10 mouse cellular contexts compared by ENCODE assay signal in the genomic region with DNA sequence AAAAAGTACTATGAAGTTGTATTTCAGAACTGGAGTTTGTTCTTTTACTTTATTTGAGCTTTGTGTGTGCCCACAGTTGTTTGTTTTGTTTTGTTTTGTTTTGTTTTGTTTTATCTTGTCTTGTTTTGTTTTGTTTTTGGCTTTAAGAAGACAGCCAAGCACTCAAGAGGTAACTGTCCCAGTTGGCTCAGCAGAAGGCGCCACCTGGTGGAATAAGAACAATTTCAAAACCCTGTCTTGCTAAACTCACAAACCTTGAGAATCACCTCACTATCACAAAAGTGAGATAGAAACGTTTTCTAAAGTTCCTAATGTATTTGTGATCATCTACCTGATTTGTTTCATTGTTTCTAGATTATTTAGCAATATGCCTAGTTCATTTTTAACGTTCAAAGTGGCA. TPM values are rescaled to one million over a fixed set of nuclear protein-coding genes. Genes with fewer than 3 reads are reported as not detected.
DNase-seq lines count a peak whose midpoint lies in the region; ATAC-seq lines count a peak whose summit lies in the region.
"Had no signal": no experiment of that assay in that cellular context is flagged by ENCODE, and none has a peak within 500 bp of the region (broad histone marks: within the 10 kb centered on the region; RNA-seq: fewer than 3 reads in every experiment).

No protein-coding gene starts in this region.

- H3K27ac ChIP-seq in limb, embryonic 11.5 days (replicated peaks; ENCODE audit: low read depth, low read length), result no peak overlapping the region
- H3K27ac ChIP-seq in limb, embryonic 10.5 days, result no peak overlapping the region
- H3K27ac ChIP-seq: embryonic facial prominence, embryonic 13.5 days had no signal

- H3K4me2 ChIP-seq in limb, embryonic 11.5 days (ENCODE audit: low read depth, severe bottlenecking), result no peak overlapping the region
- H3K4me2 ChIP-seq: embryonic facial prominence, embryonic 13.5 days had no signal

- intact Hi-C loops in left cerebral cortex, postnatal 4 days (cut with DNase I), result loop anchor here (10.0 kb wide), 2 partner anchors 473 to 1333 kb away; no protein-coding TSS in a partner anchor

- no peaks in the 10 kb centered on the region for H3K4me1 ChIP-seq in limb, embryonic 11.5 days (ENCODE audit: control insufficient read depth, insufficient read depth, low read length)
- H3K4me1 ChIP-seq in limb, embryonic 10.5 days, result peaks cover 13% of the 10 kb centered on the region

- no peaks in the 10 kb centered on the region for H3K9me3 ChIP-seq in limb, embryonic 11.5 days (ENCODE audit: control insufficient read depth, low read length)
- H3K9me3 ChIP-seq in limb, embryonic 10.5 days (replicated peaks), result no peaks in the 10 kb centered on the region
- H3K9me3 ChIP-seq: embryonic facial prominence, embryonic 13.5 days had no signal

- H3K4me3 ChIP-seq in limb, embryonic 11.5 days (ENCODE audit: low read depth, low read length), result no peak overlapping the region
- no peak overlapping the region for H3K4me3 ChIP-seq in limb, embryonic 10.5 days
- H3K4me3 ChIP-seq: embryonic facial prominence, embryonic 13.5 days had no signal

- WGBS in limb, embryonic 11.5 days, result 3% methylated on average over 3 of the region's 3 CpGs
- WGBS in limb, embryonic 10.5 days, result 4% methylated on average over 3 of the region's 3 CpGs

- peaks cover 30% of the 10 kb centered on the region for H3K27me3 ChIP-seq in limb, embryonic 11.5 days (ENCODE audit: control insufficient read depth, insufficient read depth, low read length)
- H3K27me3 ChIP-seq in limb, embryonic 10.5 days (ENCODE audit: low read depth, poor library complexity, severe bottlenecking), result peaks cover 42% of the 10 kb centered on the region

- no peak for ATAC-seq in limb, embryonic 11.5 days (ENCODE audit: insufficient number of reproducible peaks, low FRiP score, low TSS enrichment, low read depth)
- no peak for ATAC-seq in megakaryocyte-erythroid progenitor cell, adult 5-6 weeks (replicated peaks; ENCODE audit: low FRiP score, low TSS enrichment, poor library complexity, severe bottlenecking)

- H3K9ac ChIP-seq in limb, embryonic 11.5 days (ENCODE audit: low read length), result no peak overlapping the region
- H3K9ac ChIP-seq: embryonic facial prominence, embryonic 13.5 days had no signal

- peak; percentile 46 for DNase-seq in adrenal gland, postnatal 10 days
- no peak for DNase-seq in adrenal gland, adult 8-10 months
- peak; percentile 25 for DNase-seq in limb, embryonic 11.5 days (ENCODE audit: low spot score)
- DNase-seq in limb, embryonic 10.5 days (ENCODE audit: low spot score), result no peak
- DNase-seq in cerebellum, adult 11-12 months, result peak; percentile 37
- DNase-seq in left cerebral cortex, postnatal 4 days, result peak; percentile 17
- no peak for DNase-seq in c-Kit-positive CD71-positive TER-119-positive erythroid progenitor cells, embryonic 14.5 days (ENCODE audit: low spot score)

- H3K36me3 ChIP-seq in limb, embryonic 11.5 days (ENCODE audit: control insufficient read depth, insufficient read depth, low read length), result no peaks in the 10 kb centered on the region
- H3K36me3 ChIP-seq in limb, embryonic 10.5 days, result no peaks in the 10 kb centered on the region
- H3K36me3 ChIP-seq: embryonic facial prominence, embryonic 13.5 days had no signal

RNA-seq across cellular contexts. Expression of gene Dpp10, which starts 3.8 kb away (rescaled TPM):
- total RNA-seq in adrenal gland, postnatal 10 days (2021), result under 1 TPM; 0.24 to 0.33 TPM
- total RNA-seq in adrenal gland, adult 8-10 months (2022), result under 1 TPM; 0.27 to 0.58 (median 0.33) TPM
- polyA plus RNA-seq in limb, embryonic 11.5 days (2014; fragmentation: Nextera tagmentation; extraction: Ambion mirVana), result 0.03 and 0.11 TPM in 2 replicates
- polyA plus RNA-seq in limb, embryonic 10.5 days (2016; fragmentation: Nextera tagmentation; extraction: Ambion mirVana), result 0.09 TPM in 1 of 2 replicates, not detected in the other
- total RNA-seq in left cerebral cortex, postnatal 4 days (2021), result 10 to 100 TPM; 80.6 to 85.3 TPM
- not detected in 2 replicates for total RNA-seq in megakaryocyte-erythroid progenitor cell, adult 5-6 weeks (2014; fragmentation: Nextera tagmentation)
- not detected in 2 replicates for total RNA-seq in megakaryocyte-erythroid progenitor cell, adult 5-6 weeks (2017)
- polyA plus RNA-seq: C2C12 had no signal

Comparison
In these comparisons a context has a peak if more than half of its experiments do, and no peak if none do; other contexts are left out.
1. DNase-seq: peak in adrenal gland, postnatal 10 days (single experiment), limb, embryonic 11.5 days (single experiment), cerebellum, adult 11-12 months (single experiment) and left cerebral cortex, postnatal 4 days (single experiment); none in adrenal gland, adult 8-10 months (single experiment), limb, embryonic 10.5 days (single experiment) and c-Kit-positive CD71-positive TER-119-positive erythroid progenitor cells, embryonic 14.5 days (single experiment).
2. RNA of gene Dpp10, which starts 3.8 kb away (total RNA-seq): 80.6 to 85.3 TPM in left cerebral cortex, postnatal 4 days; 0.27 to 0.58 TPM in adrenal gland, adult 8-10 months, 0.24 to 0.33 TPM in adrenal gland, postnatal 10 days and not detected in megakaryocyte-erythroid progenitor cell, adult 5-6 weeks; every median in the first group is over 10 times any median in the second.